Mouse (Mus musculus): ENCODE measurements around the gene Med12l. TPM values are rescaled to one million over a fixed set of nuclear protein-coding genes. Genes with fewer than 3 reads are reported as not detected.
"Not testable (repeated sequence)": the region's sequence is repeated elsewhere in the genome, so short reads cannot be mapped to it uniquely, and the experiment has no call there.

The Med12l gene
- polyA plus RNA-seq, 1 experiment = 0.71 TPM

GRCm38 (mm10) chr3:59059022-59059541 is 53.5 kb downstream of the Med12l start:
- Histone ChIP-seq H3K4me1 (ENCODE audit: control insufficient read depth, insufficient read depth, low read length) (no peaks in the 10 kb centered on the region), H3K4me3 (replicated peaks; ENCODE audit: extremely low read depth, low read depth, low read length) (no peak overlapping the region)
- TF ChIP-seq CTCF (IDR thresholded peaks at IDR 0.05; ENCODE audit: insufficient read depth, low read length) = peak; percentile 61
- no peak for TF ChIP-seq POLR2A (IDR thresholded peaks at IDR 0.05; ENCODE audit: borderline replicate concordance, extremely low read depth, low read depth, low read length)
- 2% methylated on average over 7 of the region's 7 CpGs for WGBS
- DNase-seq = peak; percentile 8

GRCm38 (mm10) chr3:59060131-59060530 is 54.5 kb downstream of the Med12l start:
- no peak for TF ChIP-seq CTCF (IDR thresholded peaks at IDR 0.05; ENCODE audit: insufficient read depth, low read length)
- no peak for TF ChIP-seq POLR2A (IDR thresholded peaks at IDR 0.05; ENCODE audit: borderline replicate concordance, extremely low read depth, low read depth, low read length)
- Histone ChIP-seq H3K4me3 (replicated peaks; ENCODE audit: extremely low read depth, low read depth, low read length) (no peak overlapping the region), H3K4me1 (ENCODE audit: control insufficient read depth, insufficient read depth, low read length) (no peaks in the 10 kb centered on the region)
- 68% methylated on average over 7 of the region's 7 CpGs for WGBS
- no peak for DNase-seq

- Histone ChIP-seq H3K4me1 (ENCODE audit: control insufficient read depth, insufficient read depth, low read length) (no peaks in the 10 kb centered on the region), H3K4me3 (replicated peaks; ENCODE audit: extremely low read depth, low read depth, low read length) (no peak overlapping the region)
- TF ChIP-seq POLR2A (IDR thresholded peaks at IDR 0.05; ENCODE audit: borderline replicate concordance, extremely low read depth, low read depth, low read length) = no peak
- no peak for TF ChIP-seq CTCF (IDR thresholded peaks at IDR 0.05; ENCODE audit: insufficient read depth, low read length)
- 58% methylated on average over 5 of the region's 5 CpGs for WGBS
- DNase-seq = no peak
Observed at GRCm38 (mm10) chr3:59062141-59062540, 56.5 kb downstream of the Med12l start.

GRCm38 (mm10) chr3:59063431-59063830 is 57.8 kb downstream of the Med12l start:
- no peak overlapping the region for H3K4me3 ChIP-seq (replicated peaks; ENCODE audit: extremely low read depth, low read depth, low read length)
- TF ChIP-seq CTCF (IDR thresholded peaks at IDR 0.05; ENCODE audit: insufficient read depth, low read length) = no peak
- TF ChIP-seq POLR2A (IDR thresholded peaks at IDR 0.05; ENCODE audit: borderline replicate concordance, extremely low read depth, low read depth, low read length) = no peak
- WGBS = 84% methylated on average over 4 of the region's 4 CpGs
- no peak for DNase-seq
- no peaks in the 10 kb centered on the region for H3K4me1 ChIP-seq (ENCODE audit: control insufficient read depth, insufficient read depth, low read length)

- TF ChIP-seq CTCF (IDR thresholded peaks at IDR 0.05; ENCODE audit: insufficient read depth, low read length) (no peak), POLR2A (IDR thresholded peaks at IDR 0.05; ENCODE audit: borderline replicate concordance, extremely low read depth, low read depth, low read length) (no peak)
- DNase-seq = no peak
- Histone ChIP-seq H3K4me1 (ENCODE audit: control insufficient read depth, insufficient read depth, low read length) (no peaks in the 10 kb centered on the region), H3K4me3 (replicated peaks; ENCODE audit: extremely low read depth, low read depth, low read length) (no peak overlapping the region)
- WGBS = 82% methylated on average over 3 of the region's 3 CpGs
Observed at GRCm38 (mm10) chr3:59065937-59066336, 60.3 kb downstream of the Med12l start.

- 49% methylated on average over 8 of the region's 8 CpGs for WGBS
- no peaks in the 10 kb centered on the region for H3K4me1 ChIP-seq (ENCODE audit: control insufficient read depth, insufficient read depth, low read length)
- H3K4me3 ChIP-seq (replicated peaks; ENCODE audit: extremely low read depth, low read depth, low read length) = no peak overlapping the region
- TF ChIP-seq CTCF (IDR thresholded peaks at IDR 0.05; ENCODE audit: insufficient read depth, low read length) (no peak), POLR2A (IDR thresholded peaks at IDR 0.05; ENCODE audit: borderline replicate concordance, extremely low read depth, low read depth, low read length) (no peak)
- no peak for DNase-seq
Observed at GRCm38 (mm10) chr3:59066558-59067294, 61.1 kb downstream of the Med12l start.

- not testable (repeated sequence) for H3K4me1 ChIP-seq (ENCODE audit: control insufficient read depth, insufficient read depth, low read length); H3K4me3 ChIP-seq (replicated peaks; ENCODE audit: extremely low read depth, low read depth, low read length); DNase-seq
- WGBS = 51% methylated on average over 1 of the region's 1 CpGs
Observed at GRCm38 (mm10) chr3:59069071-59069470, 63.4 kb downstream of the Med12l start.

- peak; percentile 20; the same call in 1 of the 2 replicates for TF ChIP-seq CTCF (IDR thresholded peaks at IDR 0.05; ENCODE audit: insufficient read depth, low read length)
- no peak for TF ChIP-seq POLR2A (IDR thresholded peaks at IDR 0.05; ENCODE audit: borderline replicate concordance, extremely low read depth, low read depth, low read length)
- no peak for DNase-seq
- no peak overlapping the region for H3K4me3 ChIP-seq (replicated peaks; ENCODE audit: extremely low read depth, low read depth, low read length)
- no peaks in the 10 kb centered on the region for H3K4me1 ChIP-seq (ENCODE audit: control insufficient read depth, insufficient read depth, low read length)
- WGBS = 26% methylated on average over 4 of the region's 4 CpGs
Observed at GRCm38 (mm10) chr3:59077278-59077677, 71.7 kb downstream of the Med12l start.

GRCm38 (mm10) chr3:59078585-59078984 is 73.0 kb downstream of the Med12l start:
- 52% methylated on average over 11 of the region's 11 CpGs for WGBS
- H3K4me1 ChIP-seq (ENCODE audit: control insufficient read depth, insufficient read depth, low read length) = no peaks in the 10 kb centered on the region
- no peak overlapping the region for H3K4me3 ChIP-seq (replicated peaks; ENCODE audit: extremely low read depth, low read depth, low read length)
- no peak for DNase-seq
- TF ChIP-seq CTCF (IDR thresholded peaks at IDR 0.05; ENCODE audit: insufficient read depth, low read length) (no peak), POLR2A (IDR thresholded peaks at IDR 0.05; ENCODE audit: borderline replicate concordance, extremely low read depth, low read depth, low read length) (no peak)

- TF ChIP-seq POLR2A (IDR thresholded peaks at IDR 0.05; ENCODE audit: borderline replicate concordance, extremely low read depth, low read depth, low read length) (no peak), CTCF (IDR thresholded peaks at IDR 0.05; ENCODE audit: insufficient read depth, low read length) (peak; percentile 40)
- Histone ChIP-seq H3K4me1 (ENCODE audit: control insufficient read depth, insufficient read depth, low read length) (no peaks in the 10 kb centered on the region), H3K4me3 (replicated peaks; ENCODE audit: extremely low read depth, low read depth, low read length) (no peak overlapping the region)
- peak; percentile 15 for DNase-seq
- WGBS = 40% methylated on average over 4 of the region's 4 CpGs
Observed at GRCm38 (mm10) chr3:59079327-59079726, 73.7 kb downstream of the Med12l start.

All from lung, adult 2 months (tissue).